Mouse (Mus musculus) c-Kit-positive CD71-positive TER-119-positive erythroid progenitor cells, embryonic 14.5 days (primary cell): Measurements from ENCODE around the gene Fkbp1a.

Experiments used
- DNase-seq: peaks from one replicate; pipeline ENCODE4 v3.0.0-alpha.2; 2013; ENCODE audit warnings: low spot score

Fkbp1a gene

GRCm38 (mm10) chr2:151546571-151546970 is 4.3 kb downstream of the Fkbp1a start:
- no peak for DNase-seq

- DNase-seq = no peak
Measured at GRCm38 (mm10) chr2:151549615-151550121, 7.4 kb downstream of the Fkbp1a start.

GRCm38 (mm10) chr2:151562930-151563921 is 20.9 kb downstream of the Fkbp1a start:
- no peak for DNase-seq

- DNase-seq = no peak
Measured at GRCm38 (mm10) chr2:151564006-151564405, 21.7 kb downstream of the Fkbp1a start.

GRCm38 (mm10) chr2:151564986-151565385 is 22.7 kb downstream of the Fkbp1a start:
- no peak for DNase-seq

DNA sequence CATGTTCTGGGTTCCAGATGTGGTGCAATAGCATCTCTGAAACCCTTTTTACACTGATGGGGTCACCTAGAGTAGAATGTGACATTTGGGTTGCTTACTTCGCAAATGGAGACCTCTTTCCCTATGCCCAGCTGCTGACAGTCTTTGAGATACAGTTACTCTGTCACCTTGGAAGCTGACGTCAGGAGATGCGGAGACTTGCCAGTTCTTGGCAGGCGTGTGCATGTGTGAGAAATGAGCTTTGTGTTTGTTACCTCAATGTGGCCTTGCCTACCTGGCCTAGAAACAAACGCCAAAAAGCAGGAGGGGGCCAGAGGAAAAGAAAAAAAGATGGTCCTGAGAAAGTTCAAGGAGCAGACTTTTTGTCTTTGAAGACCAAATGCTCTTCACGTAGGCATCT is 24.6 kb downstream of the Fkbp1a start:
- no peak for DNase-seq

DNA sequence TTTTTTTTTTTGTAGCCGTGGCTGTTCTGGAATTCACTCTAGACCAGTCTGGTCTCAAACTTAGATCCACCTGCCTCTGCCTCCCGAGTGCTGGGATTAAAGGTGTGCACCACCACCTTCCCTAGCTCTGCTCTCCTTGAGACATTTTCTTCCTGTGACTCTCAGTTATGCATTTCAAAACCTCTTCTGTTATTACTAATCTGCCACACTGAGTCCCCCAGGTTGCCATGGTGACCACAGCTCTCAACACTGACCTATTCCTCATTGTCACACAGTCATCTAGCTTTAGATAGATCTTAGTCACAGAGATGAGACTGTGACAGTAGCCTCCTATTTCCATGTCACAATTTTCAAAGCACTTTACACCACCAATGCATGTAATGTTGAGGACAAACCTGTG is 27.2 kb downstream of the Fkbp1a start:
- DNase-seq = no peak

- DNase-seq = no peak
Measured at GRCm38 (mm10) chr2:151571873-151572700, 29.8 kb downstream of the Fkbp1a start, which contains the start of gene Sdcbp2. TSS of gene Sdcbp2 (plus strand) at chr2:151572622.

- DNase-seq = no peak
Measured at GRCm38 (mm10) chr2:151573667-151574066, 31.4 kb downstream of the Fkbp1a start.

DNA sequence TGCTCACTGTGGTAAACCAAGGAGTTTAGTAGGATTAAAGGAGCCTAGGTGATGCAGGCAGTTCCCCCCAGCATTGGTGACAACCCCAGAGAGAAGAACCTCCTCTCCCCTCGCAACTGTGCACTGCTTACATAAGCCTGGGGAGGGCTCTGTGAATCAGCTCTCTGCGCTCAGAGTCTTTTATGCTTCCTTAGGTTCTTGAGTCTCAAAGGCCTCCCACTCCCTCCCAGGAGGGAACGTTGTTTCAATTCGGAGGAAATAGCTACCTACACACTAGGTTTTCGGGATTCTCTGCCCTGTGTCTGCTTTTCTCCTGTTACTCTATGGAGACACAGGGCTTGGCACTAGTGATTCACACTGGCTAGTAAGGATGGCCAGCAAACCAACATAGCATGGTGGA is 32.3 kb downstream of the Fkbp1a start:
- no peak for DNase-seq

- DNase-seq = no peak
Measured at GRCm38 (mm10) chr2:151575119-151575698, 32.9 kb downstream of the Fkbp1a start.

DNA sequence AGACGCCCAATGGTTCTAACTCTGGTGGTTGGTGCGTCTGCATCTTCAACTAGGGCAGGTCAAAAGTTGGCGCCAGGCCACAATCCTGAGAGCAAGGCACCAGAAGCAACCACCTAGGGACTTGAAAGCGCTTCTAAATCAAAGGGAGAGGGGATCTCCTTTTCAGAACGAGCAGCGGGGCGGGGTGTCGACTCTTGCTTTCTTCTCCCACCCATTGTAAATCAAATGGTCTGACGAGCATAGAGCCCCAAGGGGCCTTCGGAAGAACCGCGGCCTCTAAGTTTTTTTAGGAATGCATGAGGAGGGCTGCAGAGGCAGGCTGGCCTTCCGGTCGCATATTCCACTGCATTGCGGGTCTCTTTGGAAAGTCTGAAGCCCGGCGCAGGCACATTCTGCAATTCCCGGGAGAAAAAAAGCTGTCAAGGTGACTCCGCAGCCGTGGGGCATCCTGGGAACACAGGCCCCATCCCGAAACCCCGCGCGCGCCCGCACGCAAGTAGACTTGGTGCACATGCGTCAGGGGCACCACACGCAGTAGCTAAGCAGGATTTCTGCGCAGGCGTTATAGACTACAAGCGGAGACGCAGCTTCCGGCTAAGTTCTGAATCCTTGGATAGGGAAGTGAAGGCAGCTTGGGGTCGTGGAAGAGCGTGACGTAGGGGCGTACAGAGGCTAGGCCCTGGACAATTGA is 33.6 kb downstream of the Fkbp1a start:
- peak; percentile 8 for DNase-seq

GRCm38 (mm10) chr2:151579183-151579582 is 36.9 kb downstream of the Fkbp1a start:
- DNase-seq = no peak

DNA sequence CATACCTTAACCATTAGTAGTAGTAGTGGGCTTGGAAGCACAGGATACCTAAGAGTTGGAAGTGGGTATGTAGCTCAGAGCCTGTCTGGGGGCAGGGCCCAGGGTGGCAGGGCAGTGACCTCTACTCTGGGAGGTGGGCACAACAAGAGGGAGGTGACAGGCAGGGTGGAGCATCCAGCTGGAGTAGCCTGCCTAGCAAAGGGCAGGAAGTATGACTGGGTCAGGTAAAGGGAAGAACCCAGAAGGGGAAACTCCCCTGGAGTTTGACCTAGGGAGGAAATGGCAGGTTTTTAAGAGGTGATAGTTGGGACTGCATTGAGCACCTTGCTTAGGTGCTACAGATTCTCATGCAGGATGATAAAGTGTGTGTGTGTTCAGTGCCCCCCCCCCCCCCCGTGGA is 38.7 kb downstream of the Fkbp1a start:
- no peak for DNase-seq

- no peak for DNase-seq
Measured at GRCm38 (mm10) chr2:151585934-151586333, 43.7 kb downstream of the Fkbp1a start.

GRCm38 (mm10) chr2:151586807-151587206 is 44.5 kb downstream of the Fkbp1a start:
- DNase-seq = no peak

- no peak for DNase-seq
Measured at GRCm38 (mm10) chr2:151587306-151587705, 45.0 kb downstream of the Fkbp1a start.

GRCm38 (mm10) chr2:151598068-151598467 is 55.8 kb downstream of the Fkbp1a start:
- DNase-seq = no peak

- no peak for DNase-seq
Measured at GRCm38 (mm10) chr2:151602106-151602505, 59.8 kb downstream of the Fkbp1a start.

DNA sequence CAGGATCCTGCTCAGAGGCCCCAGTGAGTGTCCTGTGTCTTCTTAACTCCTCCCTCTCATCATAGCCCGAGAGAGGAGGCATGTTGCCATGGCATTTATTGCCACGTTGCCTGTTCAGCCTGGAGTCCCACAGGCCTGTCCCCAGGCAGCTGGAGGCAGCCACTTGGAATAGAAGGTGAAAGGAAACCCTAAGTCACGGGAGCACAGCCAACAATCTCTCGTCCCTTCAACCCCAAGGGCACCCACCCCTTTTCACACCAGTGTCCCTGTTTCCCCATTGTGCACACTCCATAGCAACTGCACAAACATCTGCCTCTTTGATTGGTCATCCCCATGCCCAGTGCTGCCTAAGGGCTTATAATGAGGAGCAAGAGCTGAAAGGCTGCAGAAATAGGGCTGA is 61.3 kb downstream of the Fkbp1a start:
- no peak for DNase-seq

DNA sequence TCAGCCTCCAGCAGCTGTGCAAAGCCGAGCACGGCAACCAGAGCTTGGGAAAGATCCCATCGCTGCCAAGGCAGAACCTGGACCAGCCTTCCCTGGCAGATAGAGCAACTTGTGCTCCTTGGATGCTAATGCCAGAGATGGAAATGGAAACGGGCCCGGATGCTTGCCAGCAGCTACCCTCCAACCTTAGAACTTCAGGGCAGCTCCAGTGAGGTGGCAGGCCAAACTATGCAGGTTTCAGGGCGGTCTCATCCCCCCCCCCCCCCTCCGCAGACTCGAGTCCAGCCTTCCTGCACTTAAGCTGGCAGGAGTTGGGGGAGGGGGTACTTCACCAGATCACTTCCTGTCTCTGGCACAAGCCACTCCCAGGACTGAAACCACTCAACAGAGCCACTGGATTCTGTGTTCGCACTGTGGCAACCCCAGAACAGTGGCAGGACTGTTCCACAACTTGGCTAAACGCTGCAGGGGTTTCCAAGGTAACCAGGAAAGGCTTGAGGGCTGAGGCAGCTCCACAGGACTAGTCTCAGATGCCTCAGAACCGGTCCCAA is 63.2 kb downstream of the Fkbp1a start:
- DNase-seq = no peak
